Mouse (Mus musculus): Measurements from ENCODE around the gene Rbbp4. TPM values are rescaled to one million over a fixed set of nuclear protein-coding genes. Genes with fewer than 3 reads are reported as not detected.
A peak's percentile ranks its signal among the peaks of the same experiment; 100 is the strongest.

Gene Rbbp4
- total and polyA plus RNA-seq, 3 experiments, result 50.9 to 127 TPM; not detected in 1

GRCm38 (mm10) chr4:129346481-129347154, 11.4 kb upstream of the Rbbp4 start:
- peak overlapping the region; percentile 89 for H3K27ac ChIP-seq (ENCODE audit: control insufficient read depth, low read depth, low read length)
- H3K36me3 ChIP-seq (ENCODE audit: control insufficient read depth in 1 of 2, insufficient read depth in 2 of 2, low read length in 2 of 2), result peaks cover 0 to 4% of the 10 kb centered on the region in 2 experiments; a peak in 3 of 4 replicates
- peak overlapping the region; percentile 74 for H3K9ac ChIP-seq (ENCODE audit: control insufficient read depth, low read depth, low read length, poor library complexity, severe bottlenecking)
- peak; percentile 79 for DNase-seq (ENCODE audit: low read depth, low spot score)
- H3K79me2 ChIP-seq (ENCODE audit: control insufficient read depth, insufficient read depth, low read length, poor library complexity), result no peaks in the 10 kb centered on the region
- peak overlapping the region; percentile 58 to 60 for H3K4me3 ChIP-seq (ENCODE audit: control insufficient read depth in 1 of 2, insufficient read depth in 1 of 2, low read depth in 2 of 2, low read length in 2 of 2)
- TF ChIP-seq ZNF384 (IDR thresholded peaks at IDR 0.05; ENCODE audit: low read depth, low read length), result no peak
- no peak for TF ChIP-seq USF1 (IDR thresholded peaks at IDR 0.05; ENCODE audit: low read depth, low read length)
- TF ChIP-seq CHD1 (IDR thresholded peaks at IDR 0.05; ENCODE audit: low read depth, low read length), result no peak
- no peak; the same call in 1 of the 2 replicates for TF ChIP-seq ETS1 (IDR thresholded peaks at IDR 0.05; ENCODE audit: low read depth, low read length)
- peak; percentile 46 to 50; a peak in 2 of 4 replicates for TF ChIP-seq EP300 (IDR thresholded peaks at IDR 0.05; ENCODE audit: low read depth in 1 of 2, low read length in 2 of 2)
- peak; percentile 75; the same call in 1 of the 2 replicates for TF ChIP-seq MAX (IDR thresholded peaks at IDR 0.05; ENCODE audit: low read length)
- no peak for TF ChIP-seq POLR2AphosphoS2 (IDR thresholded peaks at IDR 0.05; ENCODE audit: low read length)
- peak; percentile 80 for TF ChIP-seq BHLHE40 (IDR thresholded peaks at IDR 0.05; ENCODE audit: borderline replicate concordance, low read depth, low read length)
- TF ChIP-seq TBP (IDR thresholded peaks at IDR 0.05; ENCODE audit: low read depth, low read length), result peak; percentile 56; the same call in 1 of the 2 replicates
- peak; percentile 80; the same call in 1 of the 2 replicates for TF ChIP-seq MYC (IDR thresholded peaks at IDR 0.05; ENCODE audit: low read depth, low read length)
- no peak for TF ChIP-seq GABPA (IDR thresholded peaks at IDR 0.05; ENCODE audit: low read depth, low read length)
- peak in 1 of 2 experiments; percentile 41; a peak in 1 of 4 replicates for TF ChIP-seq POLR2A (IDR thresholded peaks at IDR 0.05; ENCODE audit: control insufficient read depth in 1 of 2, insufficient read depth in 1 of 2, low read depth in 1 of 2, low read length in 2 of 2, poor library complexity in 1 of 2)
- no peak for TF ChIP-seq USF2 (IDR thresholded peaks at IDR 0.05; ENCODE audit: borderline replicate concordance in 1 of 2, insufficient read depth in 1 of 2, low read depth in 1 of 2, low read length in 2 of 2)
- TF ChIP-seq HCFC1 (IDR thresholded peaks at IDR 0.05; ENCODE audit: low read depth, low read length), result no peak
- no peak for TF ChIP-seq MEF2A (IDR thresholded peaks at IDR 0.05; ENCODE audit: extremely low read depth, insufficient replicate concordance, low read depth, low read length, poor library complexity, severe bottlenecking)
- peak; percentile 63 for TF ChIP-seq SIN3A (IDR thresholded peaks at IDR 0.05; ENCODE audit: low read length)
- peak; percentile 82 for TF ChIP-seq JUND (IDR thresholded peaks at IDR 0.05; ENCODE audit: low read depth, low read length)
- peak; percentile 59 for TF ChIP-seq MXI1 (IDR thresholded peaks at IDR 0.05; ENCODE audit: low read depth, low read length)
- TF ChIP-seq GATA1 (IDR thresholded peaks at IDR 0.05; ENCODE audit: low read depth, low read length), result 0 out of 2 replicates have a peak, but pooled peaks have one; percentile 1
- H3K9me3 ChIP-seq (replicated peaks; ENCODE audit: insufficient read depth, low read length), result no peaks in the 10 kb centered on the region
- H3K4me1 ChIP-seq (ENCODE audit: control insufficient read depth in 1 of 2, insufficient read depth in 2 of 2, low read length in 2 of 2), result peaks cover 3 to 7% of the 10 kb centered on the region in 2 experiments; a peak in 3 of 4 replicates
- no peaks in the 10 kb centered on the region for H3K27me3 ChIP-seq (ENCODE audit: control insufficient read depth in 1 of 2, insufficient read depth in 2 of 2, low read length in 2 of 2)

All from MEL (cell line).